Mouse (Mus musculus): ENCODE measurements at regions not wholly inside any gene's neighbourhood (a gene's known extent, or its start where the extent isn't known, plus 50 kb on each side); places are given as distances from the start of the nearest gene placed in this dataset.

GRCm38 (mm10) chr1:158097500-158097899, 258.6 kb downstream of the Brinp2 start:
- H3K4me3 ChIP-seq (ENCODE audit: insufficient read depth, low read length), result no peak overlapping the region
- H3K27ac ChIP-seq (ENCODE audit: insufficient read depth, low read length), result no peak overlapping the region
- H3K4me1 ChIP-seq (ENCODE audit: control insufficient read depth, insufficient read depth, low read length), result no peaks in the 10 kb centered on the region
- TF ChIP-seq CTCF (IDR thresholded peaks at IDR 0.05; ENCODE audit: borderline replicate concordance, insufficient read depth, low read length) (no peak), POLR2A (IDR thresholded peaks at IDR 0.05; ENCODE audit: low read depth, low read length) (no peak)

- Histone ChIP-seq H3K4me1 (ENCODE audit: control insufficient read depth, insufficient read depth, low read length) (no peaks in the 10 kb centered on the region), H3K27ac (ENCODE audit: insufficient read depth, low read length) (no peak overlapping the region), H3K4me3 (ENCODE audit: insufficient read depth, low read length) (no peak overlapping the region)
- TF ChIP-seq POLR2A (IDR thresholded peaks at IDR 0.05; ENCODE audit: low read depth, low read length) (no peak), CTCF (IDR thresholded peaks at IDR 0.05; ENCODE audit: borderline replicate concordance, insufficient read depth, low read length) (no peak)
These were observed 236.4 kb downstream of the Brinp2 start for GRCm38 (mm10) chr1:158119708-158120107.

GRCm38 (mm10) chr1:158124902-158125301, 231.2 kb downstream of the Brinp2 start:
- no peak overlapping the region for H3K4me3 ChIP-seq (ENCODE audit: insufficient read depth, low read length)
- H3K27ac ChIP-seq (ENCODE audit: insufficient read depth, low read length), result no peak overlapping the region
- no peaks in the 10 kb centered on the region for H3K4me1 ChIP-seq (ENCODE audit: control insufficient read depth, insufficient read depth, low read length)
- TF ChIP-seq POLR2A (IDR thresholded peaks at IDR 0.05; ENCODE audit: low read depth, low read length) (no peak), CTCF (IDR thresholded peaks at IDR 0.05; ENCODE audit: borderline replicate concordance, insufficient read depth, low read length) (no peak)

- TF ChIP-seq POLR2A (IDR thresholded peaks at IDR 0.05; ENCODE audit: low read depth, low read length) (no peak), CTCF (IDR thresholded peaks at IDR 0.05; ENCODE audit: borderline replicate concordance, insufficient read depth, low read length) (no peak)
- Histone ChIP-seq H3K27ac (ENCODE audit: insufficient read depth, low read length) (no peak overlapping the region), H3K4me1 (ENCODE audit: control insufficient read depth, insufficient read depth, low read length) (no peaks in the 10 kb centered on the region)
These were observed 229.9 kb downstream of the Brinp2 start for GRCm38 (mm10) chr1:158126272-158126671.

GRCm38 (mm10) chr1:158129243-158129770, 226.8 kb downstream of the Brinp2 start:
- Histone ChIP-seq H3K4me3 (ENCODE audit: insufficient read depth, low read length) (no peak overlapping the region), H3K4me1 (ENCODE audit: control insufficient read depth, insufficient read depth, low read length) (no peaks in the 10 kb centered on the region), H3K27ac (ENCODE audit: insufficient read depth, low read length) (no peak overlapping the region)
- TF ChIP-seq POLR2A (IDR thresholded peaks at IDR 0.05; ENCODE audit: low read depth, low read length) (no peak), CTCF (IDR thresholded peaks at IDR 0.05; ENCODE audit: borderline replicate concordance, insufficient read depth, low read length) (no peak)

More at GRCm38 (mm10) chr1:158126272-158126671, 229.9 kb downstream of the Brinp2 start:
- H3K4me3 ChIP-seq (ENCODE audit: insufficient read depth, low read length), result no peak overlapping the region

GRCm38 (mm10) chr1:158147525-158147924, 208.6 kb downstream of the Brinp2 start:
- TF ChIP-seq CTCF (IDR thresholded peaks at IDR 0.05; ENCODE audit: borderline replicate concordance, insufficient read depth, low read length) (no peak), POLR2A (IDR thresholded peaks at IDR 0.05; ENCODE audit: low read depth, low read length) (no peak)
- Histone ChIP-seq H3K27ac (ENCODE audit: insufficient read depth, low read length) (no peak overlapping the region), H3K4me3 (ENCODE audit: insufficient read depth, low read length) (no peak overlapping the region), H3K4me1 (ENCODE audit: control insufficient read depth, insufficient read depth, low read length) (no peaks in the 10 kb centered on the region)

- no peak for TF ChIP-seq POLR2A (IDR thresholded peaks at IDR 0.05; ENCODE audit: low read depth, low read length)
- no peak for TF ChIP-seq CTCF (IDR thresholded peaks at IDR 0.05; ENCODE audit: borderline replicate concordance, insufficient read depth, low read length)
- Histone ChIP-seq H3K27ac (ENCODE audit: insufficient read depth, low read length) (no peak overlapping the region), H3K4me3 (ENCODE audit: insufficient read depth, low read length) (no peak overlapping the region), H3K4me1 (ENCODE audit: control insufficient read depth, insufficient read depth, low read length) (no peaks in the 10 kb centered on the region)
These were observed 208.1 kb downstream of the Brinp2 start for GRCm38 (mm10) chr1:158148035-158148434.

GRCm38 (mm10) chr1:158161111-158161510, 195.0 kb downstream of the Brinp2 start:
- no peak overlapping the region for H3K4me3 ChIP-seq (ENCODE audit: insufficient read depth, low read length)
- H3K4me1 ChIP-seq (ENCODE audit: control insufficient read depth, insufficient read depth, low read length), result no peaks in the 10 kb centered on the region
- TF ChIP-seq POLR2A (IDR thresholded peaks at IDR 0.05; ENCODE audit: low read depth, low read length) (no peak), CTCF (IDR thresholded peaks at IDR 0.05; ENCODE audit: borderline replicate concordance, insufficient read depth, low read length) (no peak)

GRCm38 (mm10) chr1:158161533-158161932, 194.6 kb downstream of the Brinp2 start:
- TF ChIP-seq CTCF (IDR thresholded peaks at IDR 0.05; ENCODE audit: borderline replicate concordance, insufficient read depth, low read length) (no peak), POLR2A (IDR thresholded peaks at IDR 0.05; ENCODE audit: low read depth, low read length) (no peak)
- Histone ChIP-seq H3K4me1 (ENCODE audit: control insufficient read depth, insufficient read depth, low read length) (no peaks in the 10 kb centered on the region), H3K4me3 (ENCODE audit: insufficient read depth, low read length) (no peak overlapping the region), H3K27ac (ENCODE audit: insufficient read depth, low read length) (no peak overlapping the region)

More at GRCm38 (mm10) chr1:158161111-158161510, 195.0 kb downstream of the Brinp2 start:
- H3K27ac ChIP-seq (ENCODE audit: insufficient read depth, low read length), result no peak overlapping the region

GRCm38 (mm10) chr1:158163411-158163810, 192.7 kb downstream of the Brinp2 start:
- Histone ChIP-seq H3K27ac (ENCODE audit: insufficient read depth, low read length) (no peak overlapping the region), H3K4me1 (ENCODE audit: control insufficient read depth, insufficient read depth, low read length) (no peaks in the 10 kb centered on the region), H3K4me3 (ENCODE audit: insufficient read depth, low read length) (no peak overlapping the region)
- no peak for TF ChIP-seq CTCF (IDR thresholded peaks at IDR 0.05; ENCODE audit: borderline replicate concordance, insufficient read depth, low read length)
- TF ChIP-seq POLR2A (IDR thresholded peaks at IDR 0.05; ENCODE audit: low read depth, low read length), result no peak

All from embryonic fibroblast, embryonic 13.5 days (primary cell).